Mouse (Mus musculus) hindbrain, embryonic 12.5 days (tissue): ENCODE data around the gene Gas7. TPM values are rescaled to one million over a fixed set of nuclear protein-coding genes. Genes with fewer than 3 reads are reported as not detected.

Experiments used
- ATAC-seq: fragments of 200-750 bp; cut with Nextera tagmentation; 2 replicates; pipeline ENCODE4 v1.8.0; 2017; ENCODE audit warnings: moderate TSS enrichment; ENCODE audit not compliant: low FRiP score
- H3K27ac ChIP-seq: fragments of 300-500 bp; sonication (generic); 2 replicates; pipeline ENCODE4 v1.5.1; 2016; ENCODE audit warnings: mild to moderate bottlenecking
- H3K27me3 ChIP-seq: fragments of 300-500 bp; sonication (generic); 2 replicates; pipeline ENCODE4 v1.6.1; 2016; ENCODE audit warnings: mild to moderate bottlenecking
- H3K36me3 ChIP-seq: fragments of 300-500 bp; sonication (generic); 2 replicates; pipeline ENCODE4 v1.6.1; 2016; ENCODE audit warnings: mild to moderate bottlenecking
- H3K4me1 ChIP-seq: fragments of 300-500 bp; sonication (generic); 2 replicates; pipeline ENCODE4 v1.6.1; 2016
- H3K4me2 ChIP-seq: fragments of 300-500 bp; sonication (generic); replicated peaks from 2 replicates; pipeline ENCODE4 v1.6.1; 2016; ENCODE audit warnings: mild to moderate bottlenecking
- H3K4me3 ChIP-seq: fragments of 300-500 bp; sonication (generic); 2 replicates; pipeline ENCODE4 v1.5.1; 2016; ENCODE audit warnings: mild to moderate bottlenecking
- H3K9ac ChIP-seq: fragments of 300-500 bp; sonication (generic); 2 replicates; pipeline ENCODE4 v1.6.1; 2016; ENCODE audit warnings: mild to moderate bottlenecking, moderate library complexity
- H3K9me3 ChIP-seq: fragments of 300-500 bp; sonication (generic); replicated peaks from 2 replicates; pipeline ENCODE4 v1.6.1; 2016; ENCODE audit warnings: mild to moderate bottlenecking
- WGBS: fragments of 180-500 bp; shearing (Covaris S2); methylation state at CpG from one replicate; pipeline ENCODE4 v1.1.7; 2016; 5-methylcytosine and 5-hydroxymethylcytosine counted together
- polyA plus RNA-seq: library from polyadenylated mRNA; unstranded; fragments of >200 nt; fragmentation: Nextera tagmentation; extraction: Ambion mirVana; gene quantifications from 2 replicates; pipeline ENCODE4 v1.2.1, GENCODE M21; 2016

The Gas7 gene
- 3.8 and 4.1 TPM in 2 replicates for polyA plus RNA-seq

DNA sequence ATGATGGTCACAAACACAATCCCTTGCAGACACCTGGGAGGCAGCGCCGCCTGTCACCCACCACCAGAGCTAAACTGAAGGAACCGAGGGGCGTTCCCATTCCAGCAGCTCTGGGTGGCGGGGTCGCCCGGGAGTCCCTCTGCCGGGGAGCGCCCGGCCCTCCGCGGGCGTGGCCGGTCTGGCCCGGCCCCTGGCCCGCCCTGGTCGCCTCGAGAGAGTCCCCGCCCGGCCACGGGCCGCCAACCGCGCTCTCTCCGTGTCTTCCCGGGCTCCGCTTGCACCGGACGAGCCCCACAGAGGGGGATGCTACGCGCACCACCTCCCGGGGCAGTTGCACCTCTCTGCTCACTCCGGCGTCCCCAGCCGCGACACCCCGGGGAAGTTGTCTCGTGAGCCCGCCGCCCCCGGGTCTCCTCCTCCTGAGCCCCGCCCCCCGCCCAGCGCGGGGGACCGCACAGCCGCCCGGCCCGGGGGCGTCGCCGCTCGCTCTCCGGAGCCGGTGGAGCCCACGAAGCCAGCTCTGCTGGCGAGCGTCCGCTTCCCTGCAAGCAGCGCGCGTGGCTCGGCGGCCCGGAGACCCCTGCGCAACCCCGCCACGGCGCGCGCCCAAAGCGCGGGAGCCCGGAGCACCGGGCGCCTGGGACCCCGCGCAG is at the start of gene Gas7:
TSS of gene Gas7 (plus strand) at position 564 of the 653 bp plus-strand sequence.
- no peak within 1 kb of the TSS for H3K27ac ChIP-seq
- peak within 1 kb of the TSS; percentile 99 for H3K4me2 ChIP-seq
- no peaks in the 10 kb centered on the region for H3K9me3 ChIP-seq
- no peaks in the 10 kb centered on the region for H3K36me3 ChIP-seq
- ATAC-seq: peak; percentile 82
- under 1% methylated on average over 76 of the region's 78 CpGs for WGBS
- H3K27me3 ChIP-seq: peaks cover 44% of the 10 kb centered on the region
- H3K4me3 ChIP-seq: peak within 1 kb of the TSS; percentile 74
- peak within 1 kb of the TSS; percentile 75 for H3K9ac ChIP-seq
- H3K4me1 ChIP-seq: peaks cover 10% of the 10 kb centered on the region

DNA sequence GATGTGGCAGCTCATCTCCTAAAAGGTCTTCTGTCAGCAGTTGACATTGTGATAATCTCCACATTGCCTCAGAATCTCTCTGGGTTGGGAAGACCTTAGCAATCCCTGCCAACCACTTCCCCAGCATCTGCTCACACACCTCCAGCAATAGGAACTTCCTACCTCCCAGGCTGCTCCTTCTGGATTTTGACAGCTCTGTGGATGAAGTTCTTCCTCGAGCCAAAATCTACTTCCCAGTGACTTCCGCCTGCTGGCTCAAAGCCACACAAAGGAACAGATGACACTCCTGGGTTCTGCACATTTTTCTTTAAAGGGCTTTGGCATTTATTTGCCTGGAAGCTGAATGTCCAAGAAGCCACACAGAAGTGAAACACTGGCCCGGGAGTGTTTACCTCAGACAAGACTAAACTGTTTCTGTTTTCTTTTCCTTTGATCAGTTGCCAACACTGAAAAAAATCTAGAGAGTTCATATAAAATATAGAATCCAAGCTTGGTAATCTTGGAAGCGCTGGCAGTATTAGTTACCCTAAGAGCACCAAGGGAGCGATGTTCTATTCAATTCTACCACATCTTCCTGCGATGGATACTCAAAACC is 40.8 kb upstream of the Gas7 start:
- 83% methylated on average over 6 of the region's 6 CpGs for WGBS
- H3K27me3 ChIP-seq: no peaks in the 10 kb centered on the region

GRCm38 (mm10) chr11:67423575-67423974 is 31.7 kb upstream of the Gas7 start:
- no peaks in the 10 kb centered on the region for H3K36me3 ChIP-seq
- H3K27ac ChIP-seq: no peak overlapping the region
- WGBS: 77% methylated on average over 13 of the region's 13 CpGs

More for the DNA sequence above, 40.8 kb upstream of the Gas7 start:
- no peak overlapping the region for H3K27ac ChIP-seq
- no peaks in the 10 kb centered on the region for H3K9me3 ChIP-seq
- ATAC-seq: no peak
- no peaks in the 10 kb centered on the region for H3K36me3 ChIP-seq
- H3K4me1 ChIP-seq: no peaks in the 10 kb centered on the region
- H3K9ac ChIP-seq: no peak overlapping the region
- H3K4me2 ChIP-seq: no peak overlapping the region
- H3K4me3 ChIP-seq: no peak overlapping the region

GRCm38 (mm10) chr11:67428196-67428595 is 27.0 kb upstream of the Gas7 start:
- WGBS: 34% methylated on average over 3 of the region's 3 CpGs

More at GRCm38 (mm10) chr11:67423575-67423974, 31.7 kb upstream of the Gas7 start:
- ATAC-seq: no peak
- Histone ChIP-seq H3K4me1 (no peaks in the 10 kb centered on the region), H3K4me3 (no peak overlapping the region), H3K27me3 (no peaks in the 10 kb centered on the region), H3K4me2 (no peak overlapping the region), H3K9ac (no peak overlapping the region), H3K9me3 (no peaks in the 10 kb centered on the region)

DNA sequence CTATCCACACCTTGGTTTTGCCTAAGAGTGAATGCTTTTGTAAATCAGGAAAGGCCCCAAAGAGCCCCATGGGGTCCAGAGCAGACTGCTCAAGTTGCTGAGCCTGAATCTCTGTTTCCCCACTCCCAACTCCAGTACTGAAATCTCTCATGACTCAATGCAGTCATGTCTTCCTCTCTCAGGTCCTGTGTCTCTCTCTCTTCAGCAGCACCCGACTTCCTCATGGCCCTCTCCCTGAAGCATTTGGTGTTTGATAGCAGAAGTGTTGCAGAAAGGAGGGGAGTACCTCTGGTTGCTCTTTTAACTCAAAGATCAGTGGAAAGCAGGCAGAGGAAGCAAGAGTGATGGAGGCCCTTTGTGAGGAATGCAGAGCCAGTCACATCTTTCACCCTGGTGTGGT is 25.4 kb upstream of the Gas7 start:
- 67% methylated on average over 1 of the region's 1 CpGs for WGBS
- peaks cover 5% of the 10 kb centered on the region; the same call in 1 of the 2 replicates for H3K4me1 ChIP-seq
- H3K9ac ChIP-seq: no peak overlapping the region
- H3K4me2 ChIP-seq: no peak overlapping the region
- no peaks in the 10 kb centered on the region for H3K36me3 ChIP-seq
- no peak for ATAC-seq
- H3K27ac ChIP-seq: no peak overlapping the region
- H3K4me3 ChIP-seq: no peak overlapping the region
- no peaks in the 10 kb centered on the region for H3K9me3 ChIP-seq
- H3K27me3 ChIP-seq: peaks cover 3% of the 10 kb centered on the region; the same call in 1 of the 2 replicates

More at GRCm38 (mm10) chr11:67428196-67428595, 27.0 kb upstream of the Gas7 start:
- Histone ChIP-seq H3K4me1 (peaks cover 5% of the 10 kb centered on the region; the same call in 1 of the 2 replicates), H3K27me3 (peaks cover 3% of the 10 kb centered on the region; the same call in 1 of the 2 replicates), H3K4me2 (no peak overlapping the region), H3K9me3 (no peaks in the 10 kb centered on the region), H3K36me3 (no peaks in the 10 kb centered on the region), H3K4me3 (no peak overlapping the region), H3K27ac (no peak overlapping the region), H3K9ac (no peak overlapping the region)
- ATAC-seq: no peak

DNA sequence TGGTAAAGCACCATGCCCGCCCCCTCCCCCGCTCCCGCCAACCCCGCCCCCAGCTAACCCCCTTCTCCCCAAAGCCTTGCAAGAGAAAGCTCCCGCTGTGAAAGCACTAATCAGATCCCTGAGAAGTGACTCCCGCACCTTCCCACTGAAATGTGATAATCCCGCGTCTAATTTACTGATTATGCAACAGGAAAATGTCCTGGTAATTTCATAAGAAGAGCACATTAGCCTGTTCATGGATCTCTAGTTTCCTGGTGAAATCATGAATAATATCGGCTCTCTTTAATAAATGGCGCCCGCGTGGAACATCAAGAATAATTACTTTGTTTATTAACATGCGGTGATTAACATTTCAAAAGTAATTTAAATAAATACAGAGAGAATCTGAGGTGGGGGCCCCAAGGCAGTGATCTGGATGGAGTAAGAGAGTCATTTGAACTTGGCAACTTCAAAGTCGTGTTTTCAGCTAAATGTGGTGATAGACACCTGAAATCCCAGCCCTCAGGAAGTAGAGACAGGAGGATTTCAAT is 24.1 kb upstream of the Gas7 start:
- Histone ChIP-seq H3K36me3 (no peaks in the 10 kb centered on the region), H3K9ac (no peak overlapping the region), H3K4me3 (no peak overlapping the region), H3K27me3 (peaks cover 3% of the 10 kb centered on the region; the same call in 1 of the 2 replicates), H3K27ac (no peak overlapping the region), H3K4me2 (no peak overlapping the region), H3K9me3 (no peaks in the 10 kb centered on the region), H3K4me1 (peaks cover 5% of the 10 kb centered on the region; the same call in 1 of the 2 replicates)
- ATAC-seq: no peak
- WGBS: 23% methylated on average over 14 of the region's 14 CpGs

DNA sequence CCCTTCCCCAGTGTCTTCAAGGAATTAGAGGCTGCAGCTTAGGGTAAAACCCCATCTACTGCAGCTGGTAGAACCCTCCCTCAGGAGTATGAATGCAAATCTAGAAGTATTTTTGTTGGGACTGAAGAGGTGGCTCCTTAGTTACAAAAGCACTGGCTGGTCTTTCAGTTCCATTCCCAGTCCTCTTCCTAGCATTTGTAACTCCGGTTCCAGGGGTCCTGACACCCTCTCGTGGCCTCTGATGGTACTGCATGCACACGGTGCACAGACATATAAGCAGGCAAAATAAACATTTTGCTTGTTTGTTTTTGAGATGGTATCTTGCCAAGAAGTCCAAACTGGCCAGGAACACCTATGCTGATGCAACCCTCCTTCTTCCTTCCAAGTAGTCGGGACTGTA is 23.4 kb upstream of the Gas7 start:
- Histone ChIP-seq H3K4me3 (no peak overlapping the region), H3K27ac (no peak overlapping the region), H3K4me2 (no peak overlapping the region), H3K36me3 (no peaks in the 10 kb centered on the region), H3K27me3 (peaks cover 3% of the 10 kb centered on the region; the same call in 1 of the 2 replicates), H3K9me3 (no peaks in the 10 kb centered on the region), H3K9ac (no peak overlapping the region), H3K4me1 (peaks cover 5% of the 10 kb centered on the region; the same call in 1 of the 2 replicates)
- WGBS: 73% methylated on average over 4 of the region's 4 CpGs
- ATAC-seq: no peak

- Histone ChIP-seq H3K27ac (no peak overlapping the region), H3K4me2 (no peak overlapping the region), H3K36me3 (no peaks in the 10 kb centered on the region)
Observed at GRCm38 (mm10) chr11:67433763-67434162, 21.5 kb upstream of the Gas7 start.

GRCm38 (mm10) chr11:67438746-67439145 is 16.5 kb upstream of the Gas7 start:
- WGBS: 93% methylated on average over 5 of the region's 5 CpGs
- Histone ChIP-seq H3K4me3 (no peak overlapping the region), H3K9ac (no peak overlapping the region), H3K27ac (no peak overlapping the region), H3K4me1 (no peaks in the 10 kb centered on the region), H3K4me2 (no peak overlapping the region), H3K36me3 (no peaks in the 10 kb centered on the region), H3K27me3 (no peaks in the 10 kb centered on the region), H3K9me3 (no peaks in the 10 kb centered on the region)
- no peak for ATAC-seq

More at GRCm38 (mm10) chr11:67433763-67434162, 21.5 kb upstream of the Gas7 start:
- ATAC-seq: no peak
- Histone ChIP-seq H3K9ac (no peak overlapping the region), H3K9me3 (no peaks in the 10 kb centered on the region), H3K4me3 (no peak overlapping the region), H3K4me1 (peaks cover 5% of the 10 kb centered on the region; the same call in 1 of the 2 replicates), H3K27me3 (peaks cover 3% of the 10 kb centered on the region; the same call in 1 of the 2 replicates)
- WGBS: 92% methylated on average over 5 of the region's 5 CpGs

- H3K27me3 ChIP-seq: no peaks in the 10 kb centered on the region
- H3K9ac ChIP-seq: no peak overlapping the region
- 0 out of 2 replicates have a peak, but pooled peaks cover 2% of the 10 kb centered on the region for H3K4me1 ChIP-seq
- H3K9me3 ChIP-seq: no peaks in the 10 kb centered on the region
- H3K27ac ChIP-seq: no peak overlapping the region
- 66% methylated on average over 14 of the region's 14 CpGs for WGBS
- H3K4me2 ChIP-seq: no peak overlapping the region
- H3K4me3 ChIP-seq: no peak overlapping the region
- no peaks in the 10 kb centered on the region for H3K36me3 ChIP-seq
- ATAC-seq: no peak
Observed at GRCm38 (mm10) chr11:67445058-67445825, 10.0 kb upstream of the Gas7 start.

DNA sequence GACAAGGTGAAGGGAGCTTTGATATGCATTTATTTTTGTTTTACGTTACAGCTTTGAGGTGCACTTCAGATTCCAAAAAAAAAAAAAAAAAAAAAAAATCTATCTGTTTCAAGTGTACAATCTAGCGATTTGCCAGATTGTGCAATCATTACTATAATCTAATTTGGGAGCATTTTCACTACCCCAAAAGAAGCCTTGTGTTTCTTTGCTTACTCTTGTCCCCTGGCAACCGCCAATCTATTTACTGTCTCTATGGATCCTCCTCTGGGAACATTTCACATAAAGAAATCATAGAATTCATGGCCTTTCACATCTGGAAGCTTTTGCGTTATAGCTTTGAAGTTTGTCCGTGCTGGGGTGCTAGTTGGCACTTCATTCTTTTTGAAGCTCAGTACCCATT is 3.7 kb upstream of the Gas7 start:
- H3K27ac ChIP-seq: no peak overlapping the region
- no peak for ATAC-seq
- no peaks in the 10 kb centered on the region for H3K9me3 ChIP-seq
- no peak overlapping the region for H3K4me2 ChIP-seq
- no peak overlapping the region for H3K4me3 ChIP-seq
- WGBS: 88% methylated on average over 5 of the region's 5 CpGs
- no peaks in the 10 kb centered on the region for H3K36me3 ChIP-seq
- peaks cover 29% of the 10 kb centered on the region for H3K27me3 ChIP-seq
- no peak overlapping the region for H3K9ac ChIP-seq
- peaks cover 10% of the 10 kb centered on the region for H3K4me1 ChIP-seq

DNA sequence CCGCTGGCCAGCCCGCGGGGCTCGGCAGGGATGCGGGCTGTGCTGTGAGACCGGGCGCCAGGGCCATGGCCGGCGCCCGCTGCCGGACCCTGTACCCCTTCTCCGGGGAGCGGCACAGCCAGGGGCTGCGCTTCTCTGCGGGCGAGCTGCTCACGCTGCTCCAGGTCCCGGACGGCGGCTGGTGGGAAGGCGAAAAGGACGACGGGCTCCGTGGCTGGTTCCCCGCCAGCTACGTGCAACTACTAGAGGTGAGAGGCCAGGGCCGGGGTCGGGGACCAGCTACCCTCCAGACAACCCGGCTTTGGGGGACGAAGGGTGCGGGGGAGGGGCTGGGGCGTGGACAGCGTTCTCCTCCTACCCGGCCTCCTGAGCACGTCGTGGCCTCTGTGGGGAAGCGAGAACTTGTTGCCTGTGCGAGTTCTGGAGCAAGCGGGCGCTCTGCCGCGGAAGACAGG is 317 bp downstream of the Gas7 start:
- Histone ChIP-seq H3K4me1 (peaks cover 10% of the 10 kb centered on the region), H3K4me3 (peak overlapping the region; percentile 74), H3K9me3 (no peaks in the 10 kb centered on the region), H3K9ac (peak overlapping the region; percentile 75), H3K27ac (no peak overlapping the region), H3K27me3 (peaks cover 44% of the 10 kb centered on the region), H3K4me2 (peak overlapping the region; percentile 99), H3K36me3 (no peaks in the 10 kb centered on the region)
- WGBS: 1% methylated on average over 39 of the region's 42 CpGs
- ATAC-seq: peak; percentile 72
